Mouse (Mus musculus) heart, embryonic 13.5 days (tissue): ENCODE measurements at regions not wholly inside any gene's neighbourhood (a gene's known extent, or its start where the extent isn't known, plus 50 kb on each side); places are given as distances from the start of the nearest gene placed in this dataset.

Experiments
- ATAC-seq: fragments of 200-750 bp; cut with Nextera tagmentation; 2 replicates; pipeline ENCODE4 v1.8.0; 2017; ENCODE audit warnings: moderate TSS enrichment; ENCODE audit not compliant: insufficient number of reproducible peaks, low FRiP score, low TSS enrichment; ENCODE audit errors: extremely low read depth
- H3K27ac ChIP-seq: fragments of 300-500 bp; sonication (generic); replicated peaks from 2 replicates; pipeline ENCODE4 v1.5.1; 2015; ENCODE audit warnings: moderate library complexity, mild to moderate bottlenecking, inconsistent platforms
- H3K27me3 ChIP-seq: fragments of 300-500 bp; sonication (generic); replicated peaks from 2 replicates; pipeline ENCODE4 v1.6.1; 2015; ENCODE audit warnings: mild to moderate bottlenecking, inconsistent platforms
- H3K36me3 ChIP-seq: fragments of 300-500 bp; sonication (generic); 2 replicates; pipeline ENCODE4 v1.6.1; 2015; ENCODE audit warnings: mild to moderate bottlenecking, inconsistent platforms
- H3K4me1 ChIP-seq: fragments of 300-500 bp; sonication (generic); 2 replicates; pipeline ENCODE4 v1.6.1; 2015; ENCODE audit warnings: inconsistent platforms
- H3K4me2 ChIP-seq: fragments of 300-500 bp; sonication (generic); 2 replicates; pipeline ENCODE4 v1.6.1; 2015; ENCODE audit warnings: inconsistent platforms, mild to moderate bottlenecking, moderate library complexity
- H3K4me3 ChIP-seq: fragments of 300-500 bp; sonication (generic); 2 replicates; pipeline ENCODE4 v1.5.1; 2015; ENCODE audit warnings: moderate library complexity, mild to moderate bottlenecking, inconsistent platforms
- H3K9ac ChIP-seq: fragments of 300-500 bp; sonication (generic); 2 replicates; pipeline ENCODE4 v1.6.1; 2015; ENCODE audit warnings: inconsistent platforms, mild to moderate bottlenecking, moderate library complexity
- H3K9me3 ChIP-seq: fragments of 300-500 bp; sonication (generic); 2 replicates; pipeline ENCODE4 v1.6.1; 2016; ENCODE audit warnings: inconsistent platforms
- WGBS: fragments of 180-500 bp; shearing (Covaris S2); methylation state at CpG from one replicate; pipeline ENCODE4 v1.1.7; 2015; ENCODE audit warnings: mixed read lengths; 5-methylcytosine and 5-hydroxymethylcytosine counted together

- 77% methylated on average over 12 of the region's 12 CpGs for WGBS
- Histone ChIP-seq H3K36me3 (no peaks in the 10 kb centered on the region), H3K27ac (no peak overlapping the region), H3K27me3 (no peaks in the 10 kb centered on the region), H3K9ac (no peak overlapping the region), H3K4me3 (no peak overlapping the region), H3K4me2 (no peak overlapping the region), H3K9me3 (no peaks in the 10 kb centered on the region), H3K4me1 (peaks cover 6% of the 10 kb centered on the region; the same call in 1 of the 2 replicates)
- no peak for ATAC-seq
Observed at GRCm38 (mm10) chr6:141149170-141149917, 99.7 kb upstream of the Pde3a start.

GRCm38 (mm10) chr6:141159326-141159725, 89.7 kb upstream of the Pde3a start:
- no peak for ATAC-seq
- peaks cover 13% of the 10 kb centered on the region for H3K9me3 ChIP-seq
- 62% methylated on average over 5 of the region's 5 CpGs for WGBS

GRCm38 (mm10) chr6:141161626-141162233, 87.3 kb upstream of the Pde3a start:
- Histone ChIP-seq H3K9me3 (no peaks in the 10 kb centered on the region), H3K4me1 (0 out of 2 replicates have a peak, but pooled peaks cover 2% of the 10 kb centered on the region), H3K27ac (no peak overlapping the region), H3K4me2 (no peak overlapping the region), H3K36me3 (no peaks in the 10 kb centered on the region), H3K9ac (no peak overlapping the region), H3K4me3 (no peak overlapping the region), H3K27me3 (no peaks in the 10 kb centered on the region)
- ATAC-seq, result no peak
- 59% methylated on average over 3 of the region's 3 CpGs for WGBS

More at GRCm38 (mm10) chr6:141159326-141159725, 89.7 kb upstream of the Pde3a start:
- Histone ChIP-seq H3K36me3 (no peaks in the 10 kb centered on the region), H3K27ac (no peak overlapping the region), H3K4me2 (no peak overlapping the region), H3K27me3 (no peaks in the 10 kb centered on the region), H3K4me3 (no peak overlapping the region), H3K4me1 (no peaks in the 10 kb centered on the region), H3K9ac (no peak overlapping the region)

- no peak for ATAC-seq
- H3K27ac ChIP-seq, result no peak overlapping the region
- peaks cover 19% of the 10 kb centered on the region for H3K4me1 ChIP-seq
- H3K27me3 ChIP-seq, result no peaks in the 10 kb centered on the region
- H3K9me3 ChIP-seq, result no peaks in the 10 kb centered on the region
- no peak overlapping the region for H3K4me3 ChIP-seq
- WGBS, result 56% methylated on average over 3 of the region's 3 CpGs
- H3K9ac ChIP-seq, result no peak overlapping the region
- H3K36me3 ChIP-seq, result no peaks in the 10 kb centered on the region
- no peak overlapping the region for H3K4me2 ChIP-seq
Observed at GRCm38 (mm10) chr6:141167270-141167669, 81.8 kb upstream of the Pde3a start.

GRCm38 (mm10) chr6:141168356-141168755, 80.7 kb upstream of the Pde3a start:
- Histone ChIP-seq H3K36me3 (no peaks in the 10 kb centered on the region), H3K4me2 (no peak overlapping the region), H3K9ac (no peak overlapping the region), H3K4me3 (no peak overlapping the region), H3K27me3 (no peaks in the 10 kb centered on the region), H3K4me1 (peaks cover 19% of the 10 kb centered on the region), H3K9me3 (no peaks in the 10 kb centered on the region), H3K27ac (peak overlapping the region; percentile 29; the same call in 1 of the 2 replicates)
- 20% methylated on average over 3 of the region's 3 CpGs for WGBS
- no peak for ATAC-seq

GRCm38 (mm10) chr6:141183782-141184181, 65.3 kb upstream of the Pde3a start:
- no peaks in the 10 kb centered on the region for H3K27me3 ChIP-seq
- no peaks in the 10 kb centered on the region for H3K4me1 ChIP-seq
- WGBS, result 73% methylated on average over 1 of the region's 1 CpGs

GRCm38 (mm10) chr6:141188036-141188435, 61.0 kb upstream of the Pde3a start:
- no peaks in the 10 kb centered on the region for H3K36me3 ChIP-seq
- H3K4me3 ChIP-seq, result no peak overlapping the region
- no peak overlapping the region for H3K4me2 ChIP-seq
- H3K9ac ChIP-seq, result no peak overlapping the region
- H3K27me3 ChIP-seq, result no peaks in the 10 kb centered on the region
- no peak overlapping the region for H3K27ac ChIP-seq
- 23% methylated on average over 3 of the region's 3 CpGs for WGBS
- no peaks in the 10 kb centered on the region for H3K4me1 ChIP-seq
- ATAC-seq, result no peak
- no peaks in the 10 kb centered on the region for H3K9me3 ChIP-seq

More at GRCm38 (mm10) chr6:141183782-141184181, 65.3 kb upstream of the Pde3a start:
- Histone ChIP-seq H3K9ac (no peak overlapping the region), H3K36me3 (no peaks in the 10 kb centered on the region), H3K4me2 (no peak overlapping the region), H3K4me3 (no peak overlapping the region), H3K27ac (no peak overlapping the region), H3K9me3 (no peaks in the 10 kb centered on the region)
- no peak for ATAC-seq

- Histone ChIP-seq H3K4me2 (no peak overlapping the region), H3K9ac (no peak overlapping the region), H3K4me3 (no peak overlapping the region), H3K9me3 (no peaks in the 10 kb centered on the region), H3K4me1 (no peaks in the 10 kb centered on the region), H3K36me3 (no peaks in the 10 kb centered on the region), H3K27ac (no peak overlapping the region), H3K27me3 (no peaks in the 10 kb centered on the region)
- ATAC-seq, result no peak
- WGBS, result 75% methylated on average over 5 of the region's 5 CpGs
Observed at GRCm38 (mm10) chr6:141189093-141189492, 60.0 kb upstream of the Pde3a start.

- Histone ChIP-seq H3K4me2 (no peak overlapping the region), H3K9ac (no peak overlapping the region), H3K36me3 (no peaks in the 10 kb centered on the region), H3K4me3 (no peak overlapping the region), H3K27ac (no peak overlapping the region), H3K27me3 (no peaks in the 10 kb centered on the region), H3K9me3 (no peaks in the 10 kb centered on the region), H3K4me1 (no peaks in the 10 kb centered on the region)
- no peak for ATAC-seq
- WGBS, result 70% methylated on average over 3 of the region's 3 CpGs
Observed at GRCm38 (mm10) chr6:141189701-141190100, 59.4 kb upstream of the Pde3a start.

GRCm38 (mm10) chr6:141190383-141190782, 58.7 kb upstream of the Pde3a start:
- Histone ChIP-seq H3K4me1 (no peaks in the 10 kb centered on the region), H3K27ac (no peak overlapping the region), H3K36me3 (no peaks in the 10 kb centered on the region), H3K4me2 (no peak overlapping the region), H3K27me3 (no peaks in the 10 kb centered on the region), H3K4me3 (no peak overlapping the region), H3K9me3 (no peaks in the 10 kb centered on the region), H3K9ac (no peak overlapping the region)
- 71% methylated on average over 5 of the region's 5 CpGs for WGBS
- no peak for ATAC-seq

- H3K9ac ChIP-seq, result no peak overlapping the region
- no peak overlapping the region for H3K4me2 ChIP-seq
- H3K4me3 ChIP-seq, result no peak overlapping the region
- 84% methylated on average over 4 of the region's 4 CpGs for WGBS
- H3K27ac ChIP-seq, result no peak overlapping the region
- ATAC-seq, result no peak
- H3K27me3 ChIP-seq, result no peaks in the 10 kb centered on the region
- no peaks in the 10 kb centered on the region for H3K4me1 ChIP-seq
- no peaks in the 10 kb centered on the region for H3K9me3 ChIP-seq
- H3K36me3 ChIP-seq, result no peaks in the 10 kb centered on the region
Observed at GRCm38 (mm10) chr6:141197501-141197900, 51.6 kb upstream of the Pde3a start.
